Mouse (Mus musculus): ENCODE results near the gene Irgc1.

Irgc1 gene

DNA sequence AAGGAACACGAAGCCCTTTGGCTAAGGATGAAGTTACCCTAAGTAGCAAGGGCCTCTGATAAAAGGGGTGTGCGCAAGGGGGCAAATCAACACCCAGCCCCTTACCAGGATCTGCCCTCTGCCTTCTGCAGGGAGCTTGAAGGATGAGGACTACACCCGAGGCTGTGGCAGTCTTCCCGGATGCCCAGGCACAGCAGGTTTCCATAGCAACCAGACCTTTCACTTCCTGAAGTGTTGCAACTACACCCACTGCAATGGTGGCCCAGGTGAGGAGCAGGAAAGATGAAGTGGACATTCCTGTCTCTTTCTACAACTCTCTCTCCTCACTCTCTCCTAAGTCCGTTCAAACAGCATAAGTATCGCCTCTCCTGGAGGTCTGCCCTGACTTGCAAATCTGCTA, 20.3 kb upstream of the Irgc1 start:
- DNase-seq (ENCODE audit: low spot score in 2 of 2): no peak

DNA sequence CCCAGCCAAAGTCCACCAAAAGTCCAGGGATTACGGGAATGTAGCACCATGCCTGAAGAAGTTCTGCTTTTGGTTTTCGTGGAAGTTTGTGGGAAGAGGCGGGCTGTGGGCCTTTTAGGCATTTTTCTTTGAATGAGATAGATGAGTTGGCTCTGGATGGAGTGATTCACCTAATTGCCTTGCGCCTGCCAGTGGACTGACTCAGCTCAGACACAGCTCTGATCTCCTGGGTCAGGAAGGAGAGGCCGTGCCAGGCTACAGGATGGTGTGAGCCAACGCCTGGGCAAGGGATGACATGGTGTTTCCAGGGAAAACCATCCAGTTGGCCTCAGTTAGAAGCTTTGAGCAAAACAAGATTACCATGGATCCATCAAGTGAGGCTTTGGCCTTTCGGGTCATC, 18.3 kb upstream of the Irgc1 start:
- no peak for DNase-seq (ENCODE audit: low spot score in 2 of 2)

DNA sequence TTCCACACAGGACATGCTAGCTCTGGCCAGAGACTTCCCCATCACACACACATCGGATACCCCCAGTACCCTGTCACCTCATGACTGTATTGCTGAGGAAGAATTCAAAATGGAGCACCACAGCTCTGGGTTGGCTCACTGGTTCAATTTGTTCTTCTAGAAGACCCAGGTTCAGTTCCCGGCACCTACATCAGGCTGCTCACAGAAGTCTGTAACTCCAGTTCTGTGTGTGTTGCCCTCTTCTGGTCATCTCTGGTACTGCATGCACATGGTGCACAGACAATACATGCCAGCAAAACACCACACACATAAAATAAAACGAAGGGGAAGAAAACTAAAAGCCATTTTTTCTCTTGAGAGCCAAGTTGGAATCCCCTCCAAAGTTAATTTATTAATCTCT, 17.0 kb upstream of the Irgc1 start:
- no peak for DNase-seq (ENCODE audit: low spot score in 2 of 2)

DNA sequence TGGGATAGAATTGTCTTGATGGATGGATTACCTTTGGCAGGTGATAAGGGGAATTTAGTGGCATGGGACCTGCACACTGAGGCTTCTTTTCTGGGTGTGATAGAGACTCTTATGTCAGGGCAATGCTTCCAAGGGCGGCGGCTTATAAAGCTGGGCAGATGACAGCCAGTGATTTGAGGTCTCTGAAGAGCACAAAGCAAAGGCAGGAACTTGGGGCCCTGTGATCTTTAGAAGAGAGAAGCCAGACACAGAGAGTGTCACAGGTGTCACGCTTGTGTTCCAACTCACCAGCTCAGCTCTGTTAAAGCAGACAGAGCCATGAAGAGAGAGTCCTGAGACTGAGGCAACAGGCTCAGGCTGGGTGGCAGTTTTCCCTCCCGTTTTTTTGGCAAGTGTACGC, 15.8 kb upstream of the Irgc1 start:
- no peak for DNase-seq (ENCODE audit: low spot score in 2 of 2)

DNA sequence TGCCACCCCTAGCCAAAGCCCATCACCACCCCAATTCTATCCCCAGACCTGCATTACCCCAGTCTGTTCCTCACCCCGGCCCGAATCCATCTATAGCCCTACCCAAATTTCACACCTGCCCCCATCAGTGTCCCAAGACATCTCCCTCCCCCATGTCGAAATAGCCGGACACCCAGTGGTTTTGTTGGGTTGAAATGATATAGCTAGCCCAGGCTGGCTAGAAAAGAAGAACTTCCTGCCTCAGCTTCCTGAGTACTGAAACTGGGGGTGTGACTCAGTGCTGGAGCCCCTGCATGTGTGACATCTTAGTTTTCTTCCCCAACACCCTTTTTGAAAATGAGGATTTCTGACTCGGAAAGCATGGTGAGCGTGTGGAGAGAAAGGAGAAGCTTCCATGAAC, 14.7 kb upstream of the Irgc1 start:
- DNase-seq (ENCODE audit: low spot score in 2 of 2): no peak

- no peak for DNase-seq (ENCODE audit: low spot score in 2 of 2)
Measured at GRCm38 (mm10) chr7:24462388-24463319, 10.6 kb upstream of the Irgc1 start, which contains the start of gene Plaur. TSS of gene Plaur (plus strand) at chr7:24462484.

DNA sequence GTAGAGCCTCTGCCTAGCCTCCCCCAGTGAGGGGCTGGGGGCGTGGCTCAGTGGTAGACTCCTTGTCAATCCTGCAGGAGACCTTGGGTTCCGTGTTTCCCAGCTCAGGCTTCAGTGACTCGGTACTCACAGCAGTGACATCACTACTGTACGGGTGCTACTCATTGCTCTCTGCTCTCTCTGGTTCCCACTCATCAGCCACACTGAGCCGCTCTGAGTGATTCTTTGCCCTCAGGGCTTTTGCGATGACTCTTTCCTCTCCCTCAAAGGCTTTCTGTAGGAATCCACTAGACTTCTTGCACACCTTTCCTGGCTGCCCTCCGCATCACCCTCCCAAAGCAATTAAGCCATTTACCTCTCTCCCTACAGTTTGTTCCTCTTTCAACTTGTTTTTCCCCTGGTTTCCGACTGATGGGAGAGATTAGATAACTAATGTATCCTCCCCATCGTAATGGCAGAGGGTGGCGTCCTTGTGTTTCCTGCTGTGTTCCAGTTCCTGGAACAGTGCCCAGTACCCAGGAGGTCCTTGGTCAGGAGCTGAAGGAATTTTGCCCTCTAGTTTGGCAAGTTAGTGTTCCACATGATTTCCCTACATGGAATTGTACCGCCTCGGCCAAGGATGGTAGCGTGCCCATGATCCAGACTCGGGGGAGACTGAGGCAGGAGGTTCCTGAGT, 9.4 kb upstream of the Irgc1 start:
- DNase-seq (ENCODE audit: low spot score in 2 of 2): no peak

DNA sequence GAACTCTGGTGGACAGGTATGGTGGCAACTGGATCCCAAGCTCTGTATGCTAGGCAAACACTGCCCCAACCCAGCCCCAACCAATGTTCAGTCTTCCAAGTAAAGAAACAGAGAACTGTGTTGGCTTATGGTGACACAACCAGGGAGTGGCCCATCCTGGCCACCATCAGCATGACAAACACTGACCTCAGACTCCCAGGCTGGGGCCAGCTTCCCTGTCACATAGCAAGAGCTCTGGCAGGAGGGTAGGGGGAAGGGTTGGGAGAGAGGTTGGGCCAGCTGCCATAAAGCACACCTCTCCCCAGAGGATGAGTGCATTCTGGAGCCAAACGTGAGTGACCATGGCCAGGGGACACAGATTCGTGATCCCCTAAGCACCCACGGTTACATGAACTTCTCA, 7.7 kb upstream of the Irgc1 start:
- DNase-seq (ENCODE audit: low spot score in 2 of 2): no peak

DNA sequence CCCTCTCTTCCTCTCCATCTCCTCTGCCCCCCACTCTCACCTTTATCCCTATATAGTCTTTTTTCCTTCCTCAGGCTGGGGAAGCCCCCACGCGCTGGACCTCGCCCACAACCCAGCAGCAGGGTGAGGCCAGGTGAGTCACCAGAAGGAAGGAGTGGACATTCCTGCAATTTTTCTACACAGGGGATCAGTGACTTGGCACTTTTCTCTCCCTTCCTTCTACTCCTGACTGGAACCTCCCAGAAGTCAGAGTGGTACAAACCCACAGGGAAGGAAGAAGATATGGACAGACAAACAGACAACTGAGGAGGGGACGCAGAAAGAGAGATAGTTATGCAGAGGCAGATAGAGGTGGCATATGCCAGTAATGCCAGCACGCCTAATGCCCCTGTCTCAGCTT, 7.3 kb upstream of the Irgc1 start:
- DNase-seq (ENCODE audit: low spot score in 2 of 2): no peak

DNA sequence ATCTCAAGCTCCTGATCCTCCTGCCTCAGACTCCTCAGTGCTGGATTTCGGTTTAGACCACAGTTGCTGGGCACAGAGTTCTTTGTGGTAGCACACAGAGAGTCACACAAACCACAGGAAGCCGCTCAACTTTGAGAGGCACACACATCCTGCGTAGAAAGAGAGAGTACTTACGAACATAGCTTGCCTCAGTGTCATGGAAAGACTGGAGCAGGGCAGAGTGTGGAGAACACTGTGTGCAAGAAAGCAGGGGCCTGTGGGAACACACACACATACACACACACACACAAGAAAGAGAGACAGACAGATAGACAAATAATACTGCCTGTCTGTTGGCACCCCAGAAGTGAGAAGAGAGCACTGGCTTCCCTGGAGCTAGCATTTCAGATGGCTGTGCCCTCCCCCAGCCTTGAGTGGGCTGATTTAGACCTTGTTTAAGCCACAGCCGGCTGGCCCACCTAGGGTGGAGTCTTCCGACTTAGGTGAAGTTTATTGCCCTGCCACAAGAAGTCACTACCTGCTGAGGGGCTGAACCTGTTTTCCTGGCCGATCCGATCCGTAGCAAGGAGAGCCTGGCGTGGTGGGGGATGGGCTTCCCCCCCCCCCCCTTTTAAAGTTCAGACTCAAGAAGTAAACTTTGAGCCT, 5.8 kb upstream of the Irgc1 start:
- no peak for DNase-seq (ENCODE audit: low spot score in 2 of 2)

DNA sequence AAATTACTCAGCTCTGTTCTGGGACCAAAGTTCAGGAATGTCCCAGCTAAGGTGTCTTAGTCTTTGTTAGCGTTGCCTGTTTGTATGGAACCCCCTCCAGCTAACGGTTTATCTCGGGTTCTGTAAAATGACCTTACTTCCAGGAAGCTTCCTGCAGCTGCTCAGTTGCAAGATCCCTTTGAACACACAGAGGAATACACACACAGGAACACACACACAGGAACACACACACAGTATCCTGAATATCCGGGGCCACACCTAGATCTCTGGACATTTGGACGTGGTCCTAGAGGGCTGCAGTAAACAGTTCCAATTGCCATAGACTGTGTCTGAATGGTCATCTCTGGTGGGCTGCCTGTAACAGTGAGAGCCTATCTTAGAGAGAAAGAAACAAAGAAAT, 3.6 kb upstream of the Irgc1 start:
- DNase-seq (ENCODE audit: low spot score in 2 of 2): no peak

DNA sequence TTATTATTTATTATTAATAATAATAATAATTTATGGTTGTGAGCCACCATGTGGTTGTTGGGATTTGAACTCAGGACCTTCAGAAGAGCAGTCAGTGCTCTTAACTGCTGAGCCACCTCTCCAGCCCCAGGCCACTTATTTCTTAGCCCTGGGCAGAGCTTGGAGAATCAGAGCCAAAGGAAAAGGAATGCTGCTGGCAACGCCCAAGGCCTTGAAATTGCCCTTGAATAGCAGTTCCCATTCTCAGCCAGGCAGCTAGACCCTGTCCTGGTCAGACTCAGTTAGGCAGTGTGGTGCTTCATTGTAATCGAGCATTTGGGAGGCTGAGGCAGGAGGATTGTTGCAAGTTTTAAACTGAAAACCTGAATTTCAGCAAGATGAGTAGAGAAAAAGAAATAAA, 2.1 kb upstream of the Irgc1 start:
- no peak for DNase-seq (ENCODE audit: low spot score in 2 of 2)

- DNase-seq (ENCODE audit: low spot score in 2 of 2): no peak
Measured at GRCm38 (mm10) chr7:24450585-24451017, 1.5 kb downstream of the Irgc1 start.

DNA sequence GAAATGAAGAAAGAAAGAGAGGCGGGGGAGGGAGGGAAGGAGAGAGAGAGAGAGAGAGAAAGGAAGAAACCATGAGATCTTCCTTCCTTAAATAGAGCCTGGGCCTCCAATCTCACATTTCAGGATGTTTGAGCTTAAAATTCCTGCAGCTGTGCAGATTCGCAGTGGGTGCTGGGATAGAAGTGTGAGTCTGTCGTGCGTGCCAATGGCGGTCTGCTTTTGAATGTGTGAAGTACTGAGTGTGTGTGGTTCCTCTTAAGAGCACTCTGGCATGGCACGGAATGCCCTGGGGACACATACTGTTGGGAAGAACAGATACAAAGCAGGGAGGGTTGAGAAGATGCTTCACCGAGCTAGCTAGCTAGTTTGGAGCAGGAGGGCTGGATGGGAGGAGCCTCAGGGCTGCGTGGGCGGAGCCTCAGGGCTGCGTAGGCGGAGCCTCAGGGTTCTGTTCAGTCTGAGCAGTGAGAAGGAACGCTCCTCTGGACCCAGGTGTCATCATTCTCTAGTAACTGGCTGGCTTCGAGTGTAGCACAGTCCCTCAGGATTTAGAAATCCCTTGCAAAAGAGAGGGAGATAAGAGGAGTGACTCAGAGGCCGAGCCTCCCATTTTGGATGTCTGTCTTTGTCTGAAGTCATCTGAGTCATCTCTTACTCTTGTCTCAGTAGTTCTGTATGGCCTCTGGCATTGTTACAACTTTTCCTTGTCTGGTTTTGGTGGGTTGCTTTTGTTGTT, 3.1 kb downstream of the Irgc1 start:
- DNase-seq (ENCODE audit: low spot score in 2 of 2): no peak

- no peak for DNase-seq (ENCODE audit: low spot score in 2 of 2)
Measured at GRCm38 (mm10) chr7:24446697-24447340, 5.3 kb downstream of the Irgc1 start.

DNA sequence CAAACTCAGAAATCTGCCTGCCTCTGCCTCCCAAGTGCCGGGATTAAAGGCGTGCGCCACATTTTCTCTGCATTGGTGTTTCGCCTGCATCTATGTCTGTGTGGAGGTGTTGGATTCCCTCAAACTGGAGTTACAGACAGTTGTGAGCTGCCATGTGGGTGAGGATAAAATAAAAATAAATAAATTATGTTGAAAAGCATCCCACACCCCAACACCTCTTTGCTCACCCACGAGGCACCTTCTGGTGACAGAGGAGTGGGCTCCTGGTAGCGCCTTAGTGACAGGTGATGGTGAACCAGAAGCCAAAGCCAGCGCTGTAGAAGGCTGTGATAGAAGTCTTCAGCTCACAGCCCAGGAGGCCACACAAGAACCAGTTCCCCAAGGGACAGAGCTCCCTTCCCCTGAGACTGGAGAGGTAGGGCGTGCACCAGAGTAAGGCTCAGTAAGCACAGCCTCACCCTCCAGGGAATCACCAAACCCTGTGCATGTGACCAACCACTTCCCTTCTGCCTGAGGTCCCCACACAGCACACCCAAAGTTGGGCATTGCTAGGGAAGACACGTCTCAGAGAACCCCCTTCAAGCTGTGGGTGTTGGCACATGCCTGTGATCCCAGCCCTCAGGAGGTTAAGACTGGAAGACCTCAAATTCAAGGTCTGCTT, 6.7 kb downstream of the Irgc1 start:
- DNase-seq (ENCODE audit: low spot score in 2 of 2): no peak

DNA sequence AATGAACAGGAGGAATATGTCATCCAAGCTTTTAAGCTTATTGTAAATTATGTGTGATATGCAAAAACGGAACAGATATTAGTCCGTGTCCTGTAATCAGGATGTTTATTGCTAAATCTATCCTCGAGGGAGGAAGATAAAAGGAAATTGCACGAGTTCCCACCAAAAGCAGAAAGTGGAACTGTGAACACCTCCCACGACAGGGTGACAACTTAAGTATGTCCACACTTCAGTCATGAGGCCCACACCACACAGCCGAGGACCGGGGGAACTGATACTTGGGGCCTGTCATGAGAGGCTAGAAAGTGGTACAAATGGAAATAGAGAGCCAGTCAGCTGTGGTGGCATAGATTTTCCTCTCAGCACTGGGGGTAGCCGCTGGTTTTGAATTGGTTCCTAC, 9.8 kb downstream of the Irgc1 start:
- no peak for DNase-seq (ENCODE audit: low spot score in 2 of 2)

DNA sequence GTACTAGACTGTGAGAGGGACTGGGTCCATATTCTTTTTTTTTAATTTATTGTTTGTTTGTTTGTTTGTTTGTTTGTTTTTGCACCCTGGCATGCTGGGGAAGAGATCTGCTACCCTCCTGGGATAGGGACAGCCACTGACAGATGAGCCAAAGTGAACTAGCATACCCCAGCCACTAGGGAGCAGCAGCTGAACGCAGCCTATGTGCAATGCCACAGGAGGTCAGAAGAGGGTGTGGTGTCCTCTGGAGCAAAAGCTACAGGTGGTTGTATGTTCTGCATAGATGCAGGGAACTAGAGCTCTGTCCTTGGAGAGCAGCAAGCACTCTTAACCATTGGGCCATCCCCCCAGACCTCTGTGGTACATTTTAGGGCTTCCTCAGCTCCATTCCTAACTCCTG, 10.3 kb downstream of the Irgc1 start:
- DNase-seq (ENCODE audit: low spot score in 2 of 2): peak; percentile 58 to 72

DNA sequence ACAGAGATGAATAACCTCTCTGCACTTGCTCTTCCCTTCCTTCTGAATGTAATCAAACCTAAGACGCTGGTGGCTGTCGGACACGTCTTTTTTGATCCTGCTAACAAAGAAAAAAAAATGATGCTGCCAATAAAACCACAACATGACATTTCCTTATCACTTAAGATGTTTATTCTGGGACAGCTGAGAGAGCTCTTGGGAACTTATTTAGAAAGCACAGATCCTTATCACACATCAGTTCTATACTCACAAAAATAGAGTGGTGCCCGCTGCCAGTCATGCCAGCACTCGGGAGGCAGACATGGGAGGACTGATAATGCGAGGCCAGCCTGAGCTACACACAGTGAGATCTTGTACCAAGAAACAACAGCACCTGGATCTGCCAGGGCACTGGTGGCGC, 12.2 kb downstream of the Irgc1 start:
- no peak for DNase-seq (ENCODE audit: low spot score in 2 of 2)

GRCm38 (mm10) chr7:24439191-24439590, 12.9 kb downstream of the Irgc1 start:
- DNase-seq (ENCODE audit: low spot score in 2 of 2): no peak

GRCm38 (mm10) chr7:24437981-24438380, 14.1 kb downstream of the Irgc1 start:
- DNase-seq (ENCODE audit: low spot score in 2 of 2): no peak

All from urinary bladder, postnatal 4 days (tissue).